Mouse (Mus musculus): ENCODE results near the gene Ankar.

Gene Ankar

GRCm38 (mm10) chr1:72711684-72712083 is 11.3 kb upstream of the Ankar start:
- DNase-seq (ENCODE audit: low read depth, low spot score) = no peak

- DNase-seq (ENCODE audit: low read depth, low spot score) = peak; percentile 95
These were observed 10.6 kb upstream of the Ankar start, which contains the start of gene Rpl37a for GRCm38 (mm10) chr1:72710753-72711653. Gene Rpl37a (plus strand): TSS chr1:72711290.

GRCm38 (mm10) chr1:72707525-72707924 is 7.1 kb upstream of the Ankar start:
- DNase-seq (ENCODE audit: low read depth, low spot score) = no peak

- DNase-seq (ENCODE audit: low read depth, low spot score) = no peak
These were observed 1.7 kb downstream of the Ankar start for GRCm38 (mm10) chr1:72698651-72699050.

- DNase-seq (ENCODE audit: low read depth, low spot score) = peak; percentile 27
These were observed 4.1 kb downstream of the Ankar start for GRCm38 (mm10) chr1:72696256-72696655.

GRCm38 (mm10) chr1:72673070-72673469 is 27.3 kb downstream of the Ankar start:
- DNase-seq (ENCODE audit: low read depth, low spot score) = no peak

GRCm38 (mm10) chr1:72640658-72641410 is 59.5 kb downstream of the Ankar start:
- peak; percentile 60 for DNase-seq (ENCODE audit: low read depth, low spot score)

GRCm38 (mm10) chr1:72635221-72635620 is 65.2 kb downstream of the Ankar start:
- DNase-seq (ENCODE audit: low read depth, low spot score) = no peak

- DNase-seq (ENCODE audit: low read depth, low spot score) = no peak
These were observed 88.2 kb downstream of the Ankar start for GRCm38 (mm10) chr1:72612172-72612571.

GRCm38 (mm10) chr1:72609887-72610877 is 90.2 kb downstream of the Ankar start:
- no peak for DNase-seq (ENCODE audit: low read depth, low spot score)

GRCm38 (mm10) chr1:72609129-72609528 is 91.2 kb downstream of the Ankar start:
- no peak for DNase-seq (ENCODE audit: low read depth, low spot score)

GRCm38 (mm10) chr1:72606186-72606673 is 94.1 kb downstream of the Ankar start:
- no peak for DNase-seq (ENCODE audit: low read depth, low spot score)

- DNase-seq (ENCODE audit: low read depth, low spot score) = no peak
These were observed 97.6 kb downstream of the Ankar start for GRCm38 (mm10) chr1:72602803-72603202.

GRCm38 (mm10) chr1:72602186-72602585 is 98.2 kb downstream of the Ankar start:
- no peak for DNase-seq (ENCODE audit: low read depth, low spot score)

- DNase-seq (ENCODE audit: low read depth, low spot score) = no peak
These were observed 99.1 kb downstream of the Ankar start for GRCm38 (mm10) chr1:72601233-72601632.

- no peak for DNase-seq (ENCODE audit: low read depth, low spot score)
These were observed 99.6 kb downstream of the Ankar start for GRCm38 (mm10) chr1:72600778-72601177.

GRCm38 (mm10) chr1:72599146-72600101 is 101.0 kb downstream of the Ankar start:
- no peak for DNase-seq (ENCODE audit: low read depth, low spot score)

GRCm38 (mm10) chr1:72596231-72596630 is 104.1 kb downstream of the Ankar start:
- DNase-seq (ENCODE audit: low read depth, low spot score) = no peak

- DNase-seq (ENCODE audit: low read depth, low spot score) = no peak
These were observed 104.7 kb downstream of the Ankar start for GRCm38 (mm10) chr1:72595686-72596085.

GRCm38 (mm10) chr1:72593340-72593951 is 106.9 kb downstream of the Ankar start:
- DNase-seq (ENCODE audit: low read depth, low spot score) = no peak
